Mouse (Mus musculus): ENCODE measurements around the gene Aasdhppt. TPM values are rescaled to one million over a fixed set of nuclear protein-coding genes. Genes with fewer than 3 reads are reported as not detected.

The Aasdhppt gene
- polyA plus RNA-seq (2015; fragmentation: Nextera tagmentation; extraction: Ambion mirVana), result 23.8 and 29.8 TPM in 2 replicates

DNA sequence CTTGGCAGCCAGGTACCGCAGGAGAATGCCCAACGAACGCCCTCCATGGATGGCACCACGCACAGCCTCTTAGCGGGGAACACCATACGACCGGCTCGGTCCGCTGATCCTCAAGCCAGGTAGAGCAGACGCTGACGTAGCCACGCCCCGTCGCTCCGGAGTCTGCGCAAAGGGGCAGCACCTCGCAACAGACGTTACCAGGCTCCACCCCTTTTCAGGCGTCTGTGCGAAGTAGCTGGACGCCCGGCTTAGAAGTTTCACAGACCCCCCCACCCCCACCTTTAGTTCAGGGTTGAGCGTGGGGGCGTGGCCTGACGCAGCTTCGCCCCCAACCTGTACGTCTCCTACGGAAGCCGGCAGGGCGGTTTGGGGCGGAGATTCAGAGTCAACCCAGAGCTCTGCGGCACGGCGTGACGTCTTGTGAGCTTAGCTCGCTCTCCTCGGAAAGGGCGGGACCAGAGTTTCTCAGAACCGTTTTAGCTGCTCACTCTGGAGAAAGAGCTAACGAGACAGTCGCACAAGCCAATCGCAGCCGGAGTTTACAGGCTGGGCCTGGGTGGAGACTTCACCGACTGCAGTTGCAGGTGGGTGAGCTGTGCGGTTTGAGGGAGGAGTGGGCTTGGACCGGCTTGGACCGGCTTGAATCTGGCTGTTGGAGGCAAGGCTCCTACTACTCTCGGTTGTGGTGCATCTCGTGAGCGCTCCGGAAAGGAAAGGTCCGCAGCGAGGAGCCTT, at the start of gene Aasdhppt, which contains the start of gene Kbtbd3:
Gene Aasdhppt (minus strand): TSS at position 121 of the 735 bp plus-strand sequence.
Gene Kbtbd3 (plus strand): TSS at position 483 of the 735 bp plus-strand sequence.

Small RNA genes within 50 kb of the gene (microRNA-seq; reads per million reads assigned to microRNA genes)
- not detected for gene Gm22195

Other genes starting within 250 kb of the Aasdhppt start
- 6.3 and 7.8 TPM in 2 replicates for gene Kbtbd3, start 362 bp upstream of the Aasdhppt start, polyA plus RNA-seq (2015; fragmentation: Nextera tagmentation; extraction: Ambion mirVana)
- gene Msantd4, start 67.1 kb upstream of the Aasdhppt start, polyA plus RNA-seq (2015; fragmentation: Nextera tagmentation; extraction: Ambion mirVana), result 22.7 and 26.7 TPM in 2 replicates